7 mouse cellular contexts compared by ENCODE assay signal in the genomic region with DNA sequence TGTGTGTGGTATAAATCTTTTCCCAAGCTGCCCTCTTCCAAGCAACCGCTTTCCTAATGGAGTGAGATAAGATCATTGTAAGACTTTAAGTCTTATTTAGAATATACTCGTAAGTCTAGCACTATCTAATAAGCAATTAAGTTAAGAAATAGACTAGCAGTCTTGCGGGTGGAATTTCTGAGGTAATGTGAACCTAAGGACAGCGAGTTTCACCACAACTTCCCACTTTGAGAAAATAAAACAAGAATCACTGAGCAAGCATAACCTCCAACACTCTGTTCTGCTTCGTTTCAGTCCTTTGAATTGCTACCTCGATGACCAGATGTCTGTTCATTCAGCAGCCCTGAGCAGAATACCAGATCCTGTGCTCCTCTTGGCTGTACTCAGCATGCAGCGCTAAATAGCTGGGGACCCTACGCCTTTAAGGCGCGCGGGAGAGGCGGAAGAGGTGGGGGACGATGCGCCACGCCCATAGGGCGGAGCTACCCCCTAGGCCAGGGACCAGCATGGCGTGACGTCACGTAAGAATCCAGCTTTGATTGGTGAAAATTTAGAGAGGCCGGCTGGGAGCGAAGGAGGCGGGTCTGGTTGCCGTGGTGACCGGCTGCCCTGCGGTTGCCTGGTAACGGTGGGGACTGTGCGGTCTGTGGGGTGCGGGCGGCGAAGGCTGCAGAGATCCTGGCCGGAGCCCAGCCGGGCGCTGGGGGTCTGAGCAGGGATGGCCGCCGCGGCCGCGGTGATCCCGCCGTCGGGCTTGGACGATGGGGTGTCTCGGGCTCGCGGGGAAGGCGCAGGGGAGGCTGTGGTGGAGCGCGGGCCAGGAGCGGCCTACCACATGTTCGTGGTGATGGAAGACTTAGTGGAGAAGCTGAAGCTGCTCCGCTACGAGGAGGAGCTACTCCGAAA. TPM values are rescaled to one million over a fixed set of nuclear protein-coding genes. Genes with fewer than 3 reads are reported as not detected.
DNase-seq lines count a peak whose midpoint lies in the region; ATAC-seq lines count a peak whose summit lies in the region.

A gene (plus strand): TSS at position 614 of the 906 bp plus-strand sequence.

- intact Hi-C loops in left cerebral cortex, postnatal 36 days (cut with DNase I) = loop anchor here (2.0 to 5.0 kb wide), 2 partner anchors 82 to 156 kb away; no protein-coding TSS in a partner anchor

- H3K4me1 ChIP-seq in intestine, embryonic 16.5 days (ENCODE audit: control insufficient read depth, insufficient read depth, low read length) = no peaks in the 10 kb centered on the region; the same call in 1 of the 2 replicates
- H3K4me1 ChIP-seq in midbrain, embryonic 11.5 days (ENCODE audit: control insufficient read depth, insufficient read depth, low read length) = peaks cover 3% of the 10 kb centered on the region; the same call in 1 of the 2 replicates

- H3K36me3 ChIP-seq in intestine, embryonic 16.5 days (ENCODE audit: control insufficient read depth, insufficient read depth, low read length) = no peaks in the 10 kb centered on the region
- H3K36me3 ChIP-seq in midbrain, embryonic 11.5 days (ENCODE audit: control insufficient read depth, insufficient read depth, low read length) = no peaks in the 10 kb centered on the region

- DNase-seq in adrenal gland, adult 8-10 months = peak; percentile 98
- DNase-seq in embryo, embryonic 9.5 days (ENCODE audit: extremely low spot score) = peak; percentile 99
- DNase-seq in gastrocnemius, postnatal 4 days (ENCODE audit: low spot score in 2 of 2) = peak; percentile 93 to 98
- DNase-seq in left cerebral cortex, postnatal 36 days (ENCODE audit: low spot score in 2 of 2) = peak; percentile 98
- DNase-seq in midbrain, embryonic 11.5 days (ENCODE audit: low spot score, missing footprints) = peak; percentile 100
- DNase-seq in skeletal muscle tissue, adult 2 months (ENCODE audit: low read depth, low spot score) = peak; percentile 98

- H3K27me3 ChIP-seq in intestine, embryonic 16.5 days (replicated peaks; ENCODE audit: control insufficient read depth, insufficient read depth, low read length) = no peaks in the 10 kb centered on the region
- H3K27me3 ChIP-seq in midbrain, embryonic 11.5 days (ENCODE audit: control insufficient read depth, insufficient read depth, low read length) = no peaks in the 10 kb centered on the region

- WGBS in intestine, embryonic 16.5 days = 2% methylated on average over 53 of the region's 53 CpGs
- 4% methylated on average over 53 of the region's 53 CpGs for WGBS in midbrain, embryonic 11.5 days

- H3K4me3 ChIP-seq in intestine, embryonic 16.5 days (ENCODE audit: low read length) = peak within 1 kb of the TSS; percentile 84
- H3K4me3 ChIP-seq in midbrain, embryonic 11.5 days (ENCODE audit: low read depth, low read length) = peak within 1 kb of the TSS; percentile 74

- peak within 1 kb of the TSS; percentile 89 for H3K4me2 ChIP-seq in intestine, embryonic 16.5 days (ENCODE audit: low read depth, low read length)
- H3K4me2 ChIP-seq in midbrain, embryonic 11.5 days = peak within 1 kb of the TSS; percentile 66

- ATAC-seq in intestine, embryonic 16.5 days = peak; percentile 100
- peak; percentile 100 for ATAC-seq in midbrain, embryonic 11.5 days (ENCODE audit: low FRiP score)

- H3K9me3 ChIP-seq in intestine, embryonic 16.5 days (ENCODE audit: control insufficient read depth, low read length) = no peaks in the 10 kb centered on the region
- H3K9me3 ChIP-seq in midbrain, embryonic 11.5 days (ENCODE audit: control insufficient read depth, low read length) = no peaks in the 10 kb centered on the region

- H3K9ac ChIP-seq in intestine, embryonic 16.5 days (ENCODE audit: low read depth, low read length) = peak within 1 kb of the TSS; percentile 72
- H3K9ac ChIP-seq in midbrain, embryonic 11.5 days (ENCODE audit: low read length) = peak within 1 kb of the TSS; percentile 75

- H3K27ac ChIP-seq in intestine, embryonic 16.5 days (ENCODE audit: low read length) = peak within 1 kb of the TSS; percentile 63; the same call in 1 of the 2 replicates
- H3K27ac ChIP-seq in midbrain, embryonic 11.5 days (ENCODE audit: low read depth, low read length) = peak within 1 kb of the TSS; percentile 30; the same call in 1 of the 2 replicates

RNA-seq across cellular contexts. Expression of the gene that starts here (rescaled TPM):
- total RNA-seq in adrenal gland, adult 8-10 months (2022) = 10 to 100 TPM; 35.4 to 46.7 (median 41.2) TPM
- total RNA-seq in gastrocnemius, postnatal 4 days (2021) = 10 to 100 TPM; 10.1 to 12.6 TPM
- 11.0 and 11.8 TPM in 2 replicates for polyA plus RNA-seq in intestine, embryonic 16.5 days (2015; fragmentation: Nextera tagmentation; extraction: Ambion mirVana)
- 10 to 100 TPM; 54.7 to 55.6 TPM for total RNA-seq in left cerebral cortex, postnatal 36 days (2021)
- 34.1 and 34.6 TPM in 2 replicates for polyA plus RNA-seq in midbrain, embryonic 11.5 days (2014; fragmentation: Nextera tagmentation; extraction: Ambion mirVana)

Comparison
In these comparisons a context has a peak if more than half of its experiments do, and no peak if none do; other contexts are left out.
1. Peak in every context shown above with its lines: DNase-seq, ATAC-seq, H3K4me3 ChIP-seq and H3K27ac ChIP-seq.